Mouse (Mus musculus) C2C12 (cell line): Measurements from ENCODE around the gene Gm38655. TPM values are rescaled to one million over a fixed set of nuclear protein-coding genes. Genes with fewer than 3 reads are reported as not detected.
"Not testable (repeated sequence)": the region's sequence is repeated elsewhere in the genome, so short reads cannot be mapped to it uniquely, and the experiment has no call there.

Experiments used
- H3K27me3 ChIP-seq: one replicate; pipeline ENCODE4 v1.6.1; 2011; ENCODE audit not compliant: control insufficient read depth, insufficient read depth, insufficient read length
- H3K36me3 ChIP-seq: one replicate; pipeline ENCODE4 v1.6.1; 2011; ENCODE audit not compliant: control insufficient read depth, insufficient read depth
- H3K4me3 ChIP-seq: one replicate; pipeline ENCODE4 v1.5.1; 2011; ENCODE audit warnings: mild to moderate bottlenecking, control low read depth; ENCODE audit not compliant: poor library complexity, insufficient read depth, severe bottlenecking
- H3K79me2 ChIP-seq: one replicate; pipeline ENCODE4 v1.6.1; 2011; ENCODE audit not compliant: control insufficient read depth, insufficient read depth
- H3K79me3 ChIP-seq: one replicate; pipeline ENCODE4 v1.6.1; 2011; ENCODE audit warnings: low read depth, control low read depth
- H3ac ChIP-seq: one replicate; pipeline ENCODE3; 2011; ENCODE audit warnings: low read depth; ENCODE audit not compliant: control insufficient read depth, insufficient read length
- CEBPB ChIP-seq: IDR thresholded peaks from one replicate; pipeline ENCODE4 v1.6.1; 2011; ENCODE audit warnings: low read depth, mild to moderate bottlenecking, control low read depth, moderate library complexity
- CTCF ChIP-seq: IDR thresholded peaks from one replicate; pipeline ENCODE4 v1.5.1; 2011; ENCODE audit not compliant: control insufficient read depth, insufficient read depth, insufficient read length
- FOSL1 ChIP-seq: IDR thresholded peaks from one replicate; pipeline ENCODE4 v1.8.0; 2011; ENCODE audit warnings: mild to moderate bottlenecking, low read length; ENCODE audit not compliant: poor library complexity, insufficient read depth, severe bottlenecking
- MAX ChIP-seq: IDR thresholded peaks from one replicate; pipeline ENCODE4 v1.6.1; 2011; ENCODE audit warnings: mild to moderate bottlenecking, control low read depth
- MYOD1 ChIP-seq: IDR thresholded peaks from one replicate; pipeline ENCODE4 v1.6.1; 2011; ENCODE audit warnings: low read depth; ENCODE audit not compliant: control insufficient read depth, insufficient read length
- MYOG ChIP-seq: IDR thresholded peaks from one replicate; pipeline ENCODE4 v1.6.1; 2011; ENCODE audit not compliant: control insufficient read depth, insufficient read length; ENCODE audit errors: extremely low read depth
- USF1 ChIP-seq: IDR thresholded peaks from one replicate; pipeline ENCODE4 v1.6.1; 2011; ENCODE audit warnings: low read depth, mild to moderate bottlenecking, control low read depth, moderate library complexity
- polyA plus RNA-seq: library from polyadenylated mRNA; unstranded; fragments of >200 nt; fragmentation: generic; extraction: Trizol; gene quantifications from one replicate; pipeline ENCODE4 v1.2.1, GENCODE M21; 2012; ENCODE audit warnings: missing spikeins

Gm38655 gene
- polyA plus RNA-seq, 1 experiment = not detected

DNA sequence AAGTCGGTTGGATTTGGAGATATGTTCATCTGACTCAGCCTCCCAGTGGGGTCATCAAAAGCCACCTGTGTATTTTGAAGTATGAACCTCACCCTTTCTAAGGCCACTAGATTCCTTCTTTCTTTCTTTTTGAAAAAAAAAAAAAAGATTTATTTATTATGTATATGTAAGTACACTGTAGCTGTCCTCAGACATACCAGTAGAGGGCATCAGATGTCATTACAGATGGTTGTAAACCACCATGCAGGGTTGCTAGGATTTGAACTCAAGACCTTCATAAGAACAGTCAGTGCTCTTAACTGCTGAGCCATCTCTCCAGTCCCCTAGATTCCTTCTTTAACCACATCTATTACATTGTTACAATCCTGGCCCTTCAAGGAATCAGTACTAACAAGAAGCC is 45.2 kb downstream of the Gm38655 start:
- Histone ChIP-seq H3K27me3 (no peaks in the 10 kb centered on the region), H3K79me3 (peaks cover 14% of the 10 kb centered on the region), H3ac (no peak overlapping the region), H3K4me3 (no peak overlapping the region), H3K79me2 (peaks cover 18% of the 10 kb centered on the region), H3K36me3 (no peaks in the 10 kb centered on the region)
- TF ChIP-seq MYOG (no peak), FOSL1 (no peak), MYOD1 (no peak), CEBPB (no peak), MAX (no peak), CTCF (no peak), USF1 (no peak)

DNA sequence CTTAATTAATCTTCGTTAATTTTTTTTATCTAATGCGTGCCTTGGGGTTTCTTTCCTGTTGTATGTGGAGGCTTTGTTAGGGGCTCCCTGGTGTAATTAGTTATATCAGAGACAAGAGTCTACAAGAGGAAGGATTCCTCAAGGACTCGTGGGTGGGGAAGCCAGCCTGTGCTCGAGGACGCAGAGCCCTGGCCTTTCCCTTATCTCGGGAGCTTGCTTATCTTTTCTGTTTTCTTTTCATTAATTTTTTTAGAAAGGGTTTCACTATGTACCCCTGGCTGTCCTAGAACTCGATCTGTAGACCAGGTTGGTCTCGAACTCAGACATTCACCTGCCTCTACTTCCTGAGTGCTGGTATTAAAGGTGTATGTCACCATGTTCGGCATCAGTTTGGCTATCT is 47.6 kb downstream of the Gm38655 start:
- Histone ChIP-seq H3K27me3 (peaks cover 17% of the 10 kb centered on the region), H3K79me3 (no peaks in the 10 kb centered on the region), H3ac (no peak overlapping the region), H3K4me3 (no peak overlapping the region), H3K79me2 (no peaks in the 10 kb centered on the region), H3K36me3 (no peaks in the 10 kb centered on the region)
- TF ChIP-seq CEBPB (no peak), USF1 (no peak), FOSL1 (no peak), MYOG (no peak), MAX (no peak), MYOD1 (no peak), CTCF (no peak)

DNA sequence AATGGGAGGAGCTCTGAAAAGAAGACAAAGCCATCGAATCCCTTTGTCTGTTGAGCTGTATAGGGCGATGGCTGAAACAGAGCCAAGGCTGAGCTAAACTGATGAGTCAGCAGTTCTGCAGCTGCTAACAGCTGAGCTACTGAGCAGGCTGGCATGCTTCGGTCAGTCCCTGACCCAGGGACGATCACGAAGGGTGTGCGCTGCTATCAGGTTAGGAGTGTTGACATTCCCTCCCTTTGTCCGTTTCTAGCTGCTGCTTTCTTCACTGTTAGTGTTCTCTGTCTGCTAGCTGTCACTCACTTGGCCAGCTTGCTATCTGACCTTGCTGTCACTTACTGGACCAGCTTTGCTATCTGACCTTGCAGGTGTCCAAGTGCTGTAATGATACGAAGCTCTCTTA is 48.2 kb downstream of the Gm38655 start:
- TF ChIP-seq CTCF (no peak), CEBPB (no peak), MYOG (no peak), USF1 (no peak), MAX (no peak), MYOD1 (no peak), FOSL1 (no peak)

DNA sequence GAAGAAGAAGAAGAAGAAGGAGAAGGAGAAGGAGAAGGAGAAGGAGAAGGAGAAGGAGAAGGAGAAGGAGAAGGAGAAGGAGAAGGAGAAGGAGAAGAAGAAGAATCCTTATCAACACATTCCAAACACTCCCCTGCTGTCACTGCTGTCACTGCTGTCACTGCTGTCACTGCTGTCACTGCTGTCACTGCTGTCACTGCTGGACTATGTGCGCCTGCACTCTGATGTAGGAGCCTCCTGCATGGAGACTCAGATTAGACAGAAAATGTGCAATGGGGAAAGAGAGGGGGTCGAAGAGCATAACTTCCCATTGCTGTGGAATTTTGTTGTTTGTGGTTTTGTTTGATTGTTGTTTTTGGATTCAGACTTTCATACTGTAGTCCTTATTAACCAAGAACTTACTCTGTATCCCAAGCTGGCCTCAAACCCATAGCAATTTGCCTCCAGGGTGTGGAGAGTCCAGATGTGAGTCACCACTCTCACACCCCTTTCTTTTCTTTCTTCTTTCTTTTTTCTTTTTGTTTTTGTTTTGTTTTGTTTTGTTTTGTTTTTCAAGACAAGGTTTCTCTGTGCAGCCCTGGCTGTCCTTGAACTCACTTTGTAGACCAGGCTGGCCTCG is 49.7 kb downstream of the Gm38655 start:
- not testable (repeated sequence) for H3K79me2 ChIP-seq, H3K4me3 ChIP-seq, H3K36me3 ChIP-seq, H3K79me3 ChIP-seq, H3ac ChIP-seq
- H3K27me3 ChIP-seq = peaks cover 19% of the 10 kb centered on the region

More for the DNA sequence above, 48.2 kb downstream of the Gm38655 start:
- Histone ChIP-seq H3K79me2 (no peaks in the 10 kb centered on the region), H3K4me3 (no peak overlapping the region), H3ac (no peak overlapping the region), H3K79me3 (no peaks in the 10 kb centered on the region), H3K27me3 (peaks cover 19% of the 10 kb centered on the region), H3K36me3 (no peaks in the 10 kb centered on the region)

DNA sequence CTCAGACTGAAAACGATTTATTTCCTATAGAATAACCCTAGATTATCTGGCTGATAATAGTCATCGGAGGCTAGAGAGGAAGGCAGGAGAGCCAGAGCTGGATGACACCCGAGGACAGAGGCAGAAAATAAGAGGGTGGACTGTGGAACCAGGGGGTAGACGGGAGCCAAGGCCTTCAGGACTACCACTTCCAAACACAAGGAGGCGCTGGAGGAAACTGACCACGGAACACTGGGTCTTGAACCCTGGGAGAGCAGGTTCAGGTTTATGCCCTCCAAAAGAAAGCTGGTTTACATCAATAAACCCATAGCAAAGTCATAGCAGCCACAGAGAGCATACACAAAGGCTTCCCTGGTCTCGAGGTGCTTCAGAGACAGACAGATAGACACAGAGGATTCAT is 51.3 kb downstream of the Gm38655 start:
- Histone ChIP-seq H3K4me3 (no peak overlapping the region), H3K27me3 (peaks cover 19% of the 10 kb centered on the region), H3K36me3 (no peaks in the 10 kb centered on the region), H3ac (no peak overlapping the region), H3K79me3 (no peaks in the 10 kb centered on the region), H3K79me2 (no peaks in the 10 kb centered on the region)
- no peak for TF ChIP-seq MYOG
- no peak for TF ChIP-seq FOSL1
- no peak for TF ChIP-seq MYOD1
- TF ChIP-seq CEBPB = no peak
- TF ChIP-seq MAX = no peak
- no peak for TF ChIP-seq USF1
- TF ChIP-seq CTCF = no peak

Other genes starting within 250 kb of the Gm38655 start
- 17.7 TPM for gene Mapk8ip3, start 238.5 kb downstream of the Gm38655 start, polyA plus RNA-seq
- 57.4 TPM for gene Jpt2, start 214.8 kb downstream of the Gm38655 start, polyA plus RNA-seq
- 4.3 TPM for gene Cramp1l, start 159.7 kb downstream of the Gm38655 start, polyA plus RNA-seq
- gene Ift140, start 159.4 kb downstream of the Gm38655 start, polyA plus RNA-seq = 7.5 TPM
- 0.37 TPM for gene Tmem204, start 91.9 kb downstream of the Gm38655 start, polyA plus RNA-seq
- gene Telo2, start 59.5 kb downstream of the Gm38655 start, polyA plus RNA-seq = 18.3 TPM
- not detected for gene Ptx4, start 54.7 kb downstream of the Gm38655 start, polyA plus RNA-seq
- 19.9 TPM for gene Clcn7, start 42.1 kb downstream of the Gm38655 start, polyA plus RNA-seq
- not detected for gene Ccdc154, start 13.0 kb downstream of the Gm38655 start, polyA plus RNA-seq
- 14.3 TPM for gene BC003965, start 9.1 kb upstream of the Gm38655 start, polyA plus RNA-seq
- gene Unkl, start 12.9 kb upstream of the Gm38655 start, polyA plus RNA-seq = 1.8 TPM
- 22.7 TPM for gene Gnptg, start 64.7 kb upstream of the Gm38655 start, polyA plus RNA-seq
- gene Tsr3, start 64.7 kb upstream of the Gm38655 start, polyA plus RNA-seq = 39.3 TPM
- gene Baiap3, start 80.9 kb upstream of the Gm38655 start, polyA plus RNA-seq = 0.16 TPM
- 405 TPM for gene Ube2i, start 99.2 kb upstream of the Gm38655 start, polyA plus RNA-seq
- not detected for gene Prss34, start 122.9 kb upstream of the Gm38655 start, polyA plus RNA-seq
- not detected for gene Prss28, start 133.2 kb upstream of the Gm38655 start, polyA plus RNA-seq
- not detected for gene Prss29, start 143.2 kb upstream of the Gm38655 start, polyA plus RNA-seq
- gene Tpsab1, start 170.1 kb upstream of the Gm38655 start, polyA plus RNA-seq = 2.5 TPM
- gene Tpsb2, start 190.8 kb upstream of the Gm38655 start, polyA plus RNA-seq = not detected
- gene Tpsg1, start 193.8 kb upstream of the Gm38655 start, polyA plus RNA-seq = not detected